Mouse (Mus musculus): Measurements from ENCODE around the gene 2410015M20Rik. TPM values are rescaled to one million over a fixed set of nuclear protein-coding genes. Genes with fewer than 3 reads are reported as not detected.
A peak's percentile ranks its signal among the peaks of the same experiment; 100 is the strongest.
"Not testable (repeated sequence)": the region's sequence is repeated elsewhere in the genome, so short reads cannot be mapped to it uniquely, and the experiment has no call there.

The 2410015M20Rik gene
- total RNA-seq, 2 experiments from 2014 or later, result 342 to 346 TPM

- no peak for DNase-seq
Observed at GRCm38 (mm10) chr17:56614391-56615135, 5.0 kb upstream of the 2410015M20Rik start.

GRCm38 (mm10) chr17:56613893-56614292 is 4.3 kb upstream of the 2410015M20Rik start:
- not testable (repeated sequence) for DNase-seq
- intact Hi-C loops (cut with DNase I), result loop anchor here (1.0 to 10.0 kb wide), 4 partner anchors 54 to 661 kb away; partner anchors contain the start of genes Dus3l, Ndufa11, Vav1 and Vmac

More at GRCm38 (mm10) chr17:56614391-56615135, 5.0 kb upstream of the 2410015M20Rik start:
- intact Hi-C loops (cut with DNase I), result loop anchor here (5.0 to 10.0 kb wide), 3 partner anchors 103 to 660 kb away; partner anchors contain the start of genes Dus3l, Ndufa11, Vav1 and Vmac

- DNase-seq, result peak; percentile 96 to 98
- intact Hi-C loops (cut with DNase I), result loop anchor here (1.0 to 10.0 kb wide), 4 partner anchors 55 to 661 kb away; partner anchors contain the start of genes Dus3l, Ndufa11, Vav1 and Vmac
Observed at GRCm38 (mm10) chr17:56613236-56613844, 3.8 kb upstream of the 2410015M20Rik start, which contains the start of gene Rpl36. Gene Rpl36, plus strand, starts transcription at chr17:56613416.

- intact Hi-C loops (cut with DNase I), result loop anchor here (5.0 to 10.0 kb wide), 3 partner anchors 105 to 662 kb away; partner anchors contain the start of genes Dus3l, Ndufa11, Vav1 and Vmac
Observed at GRCm38 (mm10) chr17:56612565-56612939, 3.0 kb upstream of the 2410015M20Rik start.

GRCm38 (mm10) chr17:56611861-56612564 is 2.4 kb upstream of the 2410015M20Rik start:
- intact Hi-C loops (cut with DNase I), result loop anchor here (5.0 to 10.0 kb wide), 3 partner anchors 105 to 663 kb away; partner anchors contain the start of genes Dus3l, Ndufa11, Vav1 and Vmac
- DNase-seq, result no peak

More at GRCm38 (mm10) chr17:56612565-56612939, 3.0 kb upstream of the 2410015M20Rik start:
- not testable (repeated sequence) for DNase-seq

- intact Hi-C loops (cut with DNase I), result loop anchor here (5.0 to 10.0 kb wide), 3 partner anchors 106 to 663 kb away; partner anchors contain the start of genes Dus3l, Ndufa11, Vav1 and Vmac
Observed at GRCm38 (mm10) chr17:56611323-56611722, 1.8 kb upstream of the 2410015M20Rik start.

GRCm38 (mm10) chr17:56608699-56609098 is 872 bp downstream of the 2410015M20Rik start:
- no peak for DNase-seq
- intact Hi-C loops (cut with DNase I), result loop anchor here (1.0 kb wide), 1 partner anchor 23 kb away; no protein-coding TSS in a partner anchor

More at GRCm38 (mm10) chr17:56611323-56611722, 1.8 kb upstream of the 2410015M20Rik start:
- DNase-seq, result no peak

- intact Hi-C loops (cut with DNase I), result loop anchor here (2.0 kb wide), 1 partner anchor 17 kb away; no protein-coding TSS in a partner anchor
- DNase-seq, result no peak
Observed at GRCm38 (mm10) chr17:56607521-56608062, 2.0 kb downstream of the 2410015M20Rik start.

GRCm38 (mm10) chr17:56605431-56605830 is 4.1 kb downstream of the 2410015M20Rik start:
- intact Hi-C loops (cut with DNase I), result no loop called here
- no peak for DNase-seq

GRCm38 (mm10) chr17:56604422-56604821 is 5.1 kb downstream of the 2410015M20Rik start:
- intact Hi-C loops (cut with DNase I), result no loop called here
- DNase-seq, result no peak

- DNase-seq, result no peak
- intact Hi-C loops (cut with DNase I), result no loop called here
Observed at GRCm38 (mm10) chr17:56604070-56604380, 5.5 kb downstream of the 2410015M20Rik start.

GRCm38 (mm10) chr17:56603186-56604069 is 6.1 kb downstream of the 2410015M20Rik start:
- intact Hi-C loops (cut with DNase I), result no loop called here
- no peak for DNase-seq

GRCm38 (mm10) chr17:56593527-56594271 is 15.9 kb downstream of the 2410015M20Rik start:
- DNase-seq, result peak in 1 of 2 experiments; percentile 21
- intact Hi-C loops (cut with DNase I), result no loop called here

GRCm38 (mm10) chr17:56592553-56592952 is 17.0 kb downstream of the 2410015M20Rik start:
- no peak for DNase-seq
- intact Hi-C loops (cut with DNase I), result no loop called here

- no peak for DNase-seq
- intact Hi-C loops (cut with DNase I), result loop anchor here (5.0 kb wide), 1 partner anchor 128 kb away; the partner anchor contains the start of genes Ndufa11 and Vmac
Observed at GRCm38 (mm10) chr17:56588921-56589320, 20.6 kb downstream of the 2410015M20Rik start.

GRCm38 (mm10) chr17:56587773-56588172 is 21.8 kb downstream of the 2410015M20Rik start:
- no peak for DNase-seq
- intact Hi-C loops (cut with DNase I), result loop anchor here (5.0 kb wide), 1 partner anchor 130 kb away; the partner anchor contains the start of genes Ndufa11 and Vmac

GRCm38 (mm10) chr17:56585171-56585821 is 24.3 kb downstream of the 2410015M20Rik start:
- DNase-seq, result peak in 1 of 2 experiments; percentile 58

More at GRCm38 (mm10) chr17:56585171-56585821, 24.3 kb downstream of the 2410015M20Rik start:
- intact Hi-C loops (cut with DNase I), result loop anchor here (1.0 to 5.0 kb wide), 2 partner anchors 24 to 132 kb away; partner anchors contain the start of genes 2410015M20Rik, Ndufa11 and Vmac
